Mouse (Mus musculus): ENCODE data around the gene Zfp385b.

DNA sequence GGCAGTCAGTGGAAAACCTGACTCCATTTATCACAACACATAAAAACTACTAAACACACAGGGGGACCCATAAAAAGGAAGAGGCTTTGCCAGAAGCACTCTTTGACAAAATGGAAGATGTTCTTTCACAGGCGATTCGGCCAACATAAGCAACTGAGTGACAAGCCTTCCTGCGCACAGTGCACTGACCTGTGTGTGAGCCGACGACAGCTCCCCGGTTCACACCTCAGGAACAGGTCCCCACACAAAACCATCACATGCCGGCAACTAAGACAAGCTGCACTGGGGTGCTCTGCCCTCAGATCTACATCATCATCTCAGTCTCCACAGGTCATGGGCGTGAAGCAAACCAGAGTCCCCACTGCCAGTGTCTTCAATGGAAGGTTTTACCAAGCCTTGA is 375.2 kb downstream of the Zfp385b start:
- TF ChIP-seq CTCF (IDR thresholded peaks at IDR 0.05; ENCODE audit: low read depth) (no peak), EP300 (IDR thresholded peaks at IDR 0.05; ENCODE audit: low read depth) (no peak)

Data from liver, postnatal 0 days (tissue).